Mouse (Mus musculus) adrenal gland, postnatal 25 days (tissue): Measurements from ENCODE around the gene Tex19.1. TPM values are rescaled to one million over a fixed set of nuclear protein-coding genes. Genes with fewer than 3 reads are reported as not detected.
"Not testable (repeated sequence)": the region's sequence is repeated elsewhere in the genome, so short reads cannot be mapped to it uniquely, and the experiment has no call there.

Source experiments
- DNase-seq: peaks from one replicate; pipeline ENCODE4 v3.0.0; 2021; ENCODE audit warnings: mixed read lengths
- long read RNA-seq: library from polyadenylated mRNA; stranded (forward); transcript quantifications from one replicate; pipeline ENCODE4 v2.0.0, GENCODE M21; 2021
- total RNA-seq: library from RNA; stranded (reverse); gene quantifications from 2 replicates; pipeline ENCODE4 v1.2.3, GENCODE M21; 2021

The Tex19.1 gene
- not detected in 2 replicates for total RNA-seq
- long read RNA-seq = 0 reads

DNA sequence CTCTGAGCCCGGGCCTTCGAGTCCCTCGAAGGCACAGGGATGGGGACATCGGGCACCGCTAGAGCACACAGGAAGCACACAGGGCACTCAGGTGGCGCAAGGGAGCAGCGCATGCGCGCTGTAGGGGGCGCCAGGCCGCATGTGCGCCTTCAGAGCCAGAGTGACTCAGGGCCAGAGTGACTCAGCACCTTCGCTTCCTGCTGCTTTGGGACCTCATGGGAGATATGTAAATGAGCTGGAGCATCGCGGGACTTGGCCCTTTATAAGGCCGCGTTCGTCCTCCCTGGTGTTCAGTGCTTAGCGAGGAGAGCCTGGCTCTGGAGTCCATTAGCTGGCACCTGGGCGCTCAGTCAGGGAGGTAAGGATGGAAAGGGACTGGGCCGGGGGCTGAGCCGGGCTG lies at the start of gene Tex19.1:
TSS of gene Tex19.1 (plus strand) at position 279 of the 400 bp plus-strand sequence.
- DNase-seq = no peak

DNA sequence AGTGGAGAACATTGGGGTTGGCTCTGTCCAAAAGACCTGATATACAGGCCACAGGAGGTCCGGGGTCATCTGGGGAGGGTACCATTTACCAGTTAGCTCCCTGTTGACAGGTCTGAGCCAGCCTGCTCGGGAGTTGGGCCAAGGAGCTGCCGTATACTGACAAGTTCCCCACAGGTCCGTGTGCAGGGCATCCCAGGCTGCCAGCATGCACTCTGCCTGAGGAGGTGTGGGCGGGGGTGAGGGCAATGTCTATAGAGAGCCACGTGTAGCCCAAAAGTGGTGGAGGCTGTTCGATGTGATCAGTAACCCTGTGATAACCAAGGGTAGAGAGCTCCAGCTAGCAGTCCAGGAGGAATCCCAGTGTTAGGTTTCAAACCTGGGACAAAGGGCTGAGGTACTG lies 46.2 kb upstream of the Tex19.1 start:
- DNase-seq = no peak

DNA sequence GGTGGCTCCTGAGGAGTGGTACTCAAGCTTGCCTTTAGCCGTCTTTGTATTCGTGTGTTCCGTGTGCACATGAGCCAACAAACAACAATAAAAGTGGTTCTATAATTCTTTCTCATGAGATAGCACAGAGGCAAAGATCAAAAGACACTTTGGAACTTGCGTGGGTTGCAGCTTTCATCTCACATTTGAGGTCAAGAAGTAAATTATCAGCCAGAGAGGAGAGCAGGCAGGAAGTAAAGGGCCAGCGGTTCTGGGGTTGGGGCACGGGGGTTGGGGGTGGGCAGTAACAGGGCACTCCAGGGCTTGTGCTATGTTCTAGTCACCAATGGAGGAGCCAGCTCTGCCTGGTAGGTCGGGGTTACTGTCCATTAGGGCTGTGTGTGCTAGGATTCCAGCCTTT lies 45.3 kb upstream of the Tex19.1 start:
- DNase-seq = no peak

DNA sequence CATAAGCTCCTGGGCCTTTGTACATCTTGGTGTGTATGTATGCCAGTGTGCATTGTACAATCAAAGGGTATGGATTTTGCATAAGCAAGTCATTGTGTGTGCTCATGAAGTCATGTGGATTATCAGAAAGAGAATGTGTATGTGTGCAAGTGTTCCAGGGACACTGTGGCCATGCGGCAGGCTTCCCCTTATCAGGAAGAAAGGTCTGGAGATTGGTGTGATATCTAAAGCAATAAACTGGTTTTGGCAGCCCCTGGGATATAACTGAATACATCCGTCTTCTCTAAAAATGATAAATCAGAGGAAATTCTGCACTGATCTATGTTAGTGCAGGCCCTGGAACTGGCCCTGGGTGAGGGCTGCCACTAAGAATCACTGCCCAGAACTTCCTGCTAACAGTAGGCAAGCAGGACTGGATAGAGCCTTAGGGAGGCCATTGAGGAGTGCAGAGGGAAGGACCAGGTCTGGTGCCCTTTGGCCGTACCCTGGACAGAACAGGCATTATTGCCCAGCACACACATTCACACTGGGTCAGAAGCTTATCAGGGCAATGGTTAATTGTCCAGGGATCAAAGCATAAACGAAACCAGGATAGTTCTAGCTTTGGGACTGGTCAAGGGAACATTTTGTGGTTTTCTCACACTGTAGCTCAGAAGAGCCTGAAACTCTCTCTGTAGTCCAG lies 44.7 kb upstream of the Tex19.1 start:
- DNase-seq = no peak

DNA sequence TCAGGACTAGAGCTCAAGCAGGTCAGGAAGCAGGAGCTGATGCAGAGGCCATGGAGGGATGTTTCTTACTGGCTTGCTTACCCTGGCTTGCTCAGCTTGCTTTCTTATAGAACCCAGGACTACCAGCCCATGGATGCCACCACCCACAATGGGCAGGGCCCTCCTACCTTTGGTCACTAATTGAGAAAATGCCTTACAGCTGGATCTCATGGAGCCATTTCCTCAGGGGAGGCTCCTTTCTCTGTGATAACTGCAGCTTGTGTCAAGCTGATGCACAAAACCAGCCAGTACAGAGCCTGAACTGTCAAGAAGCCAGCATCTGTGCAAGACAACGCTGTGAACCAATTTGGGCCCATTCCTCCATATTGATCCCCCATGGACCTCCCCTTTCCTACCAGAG lies 38.7 kb upstream of the Tex19.1 start:
- not testable (repeated sequence) for DNase-seq

DNA sequence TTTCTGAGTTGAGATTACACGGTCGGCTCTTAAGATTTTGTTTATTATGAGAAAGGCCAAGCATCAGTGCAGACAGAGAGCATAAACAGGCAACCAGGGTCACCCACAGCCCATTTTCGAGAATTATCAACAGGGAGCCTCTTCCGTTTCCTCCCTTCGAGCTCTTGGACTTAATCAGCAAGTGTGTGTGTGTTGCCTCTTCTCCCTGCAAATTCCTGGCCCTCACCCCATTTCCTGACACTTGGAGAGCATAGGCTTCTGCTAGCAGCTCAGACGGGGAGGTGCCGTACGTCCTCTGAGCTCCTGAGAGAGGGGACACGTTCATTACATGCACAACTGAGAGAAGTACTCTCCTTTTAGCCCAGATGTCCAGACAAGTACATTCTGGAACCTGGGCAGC lies 37.9 kb upstream of the Tex19.1 start:
- DNase-seq = no peak

DNA sequence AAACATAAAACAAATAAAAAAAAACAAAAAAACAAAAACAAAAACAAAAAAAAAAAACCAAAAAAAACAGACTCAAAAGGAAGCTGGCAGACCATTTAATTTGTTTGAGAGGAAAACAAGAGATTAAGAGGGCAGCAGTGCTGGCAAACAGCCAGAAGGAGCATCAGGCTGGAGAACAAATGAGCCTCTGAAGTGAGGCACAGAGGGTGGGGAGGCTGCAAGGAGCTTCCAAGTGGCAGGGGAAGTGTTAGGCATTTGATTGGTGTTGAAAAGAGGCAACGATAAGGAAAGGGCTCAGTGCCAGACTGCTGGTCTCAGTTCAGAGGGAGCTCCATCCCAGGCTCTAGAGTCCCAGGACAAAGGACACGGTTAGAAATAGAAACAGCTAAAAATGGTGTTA lies 36.0 kb upstream of the Tex19.1 start:
- DNase-seq = peak; percentile 33

DNA sequence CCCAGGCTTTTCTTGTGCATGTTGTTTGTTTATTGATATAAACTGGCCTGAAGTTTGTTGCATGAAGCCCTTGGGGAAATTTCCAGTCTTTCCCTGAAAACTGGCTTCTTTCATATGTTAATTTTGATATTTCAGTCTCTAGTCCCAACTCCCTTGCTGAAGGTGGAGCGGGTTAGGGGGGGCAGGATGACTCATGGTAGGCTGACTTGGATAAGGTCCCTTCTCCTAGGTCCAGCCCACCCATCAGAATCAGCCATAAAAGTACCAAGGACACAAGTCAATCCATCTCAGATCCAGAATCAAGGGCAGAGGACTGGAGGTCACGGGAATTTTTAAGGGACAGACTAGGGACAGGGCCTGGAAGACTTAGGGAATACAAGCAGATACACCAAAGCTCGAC lies 34.9 kb upstream of the Tex19.1 start:
- DNase-seq = peak; percentile 53

DNA sequence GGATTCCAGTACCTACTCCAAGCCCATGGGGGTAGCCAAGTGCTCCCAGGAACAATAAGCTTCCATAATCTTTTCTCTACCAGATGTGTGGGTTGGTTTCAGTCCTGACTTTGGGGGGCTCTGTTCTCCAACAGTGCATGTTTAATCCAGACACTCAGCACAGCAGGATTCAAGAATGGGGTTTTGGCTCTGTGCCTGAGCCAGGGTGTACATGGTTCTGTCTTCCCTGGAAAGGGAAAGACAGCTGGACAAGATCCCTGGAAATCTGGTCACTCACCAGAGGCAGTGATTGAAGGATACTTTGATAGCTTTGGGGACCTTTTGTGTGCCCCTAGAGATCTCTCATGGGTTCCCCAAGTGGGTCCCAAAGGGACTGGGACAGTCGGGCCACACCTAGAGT lies 34.3 kb upstream of the Tex19.1 start:
- DNase-seq = no peak

DNA sequence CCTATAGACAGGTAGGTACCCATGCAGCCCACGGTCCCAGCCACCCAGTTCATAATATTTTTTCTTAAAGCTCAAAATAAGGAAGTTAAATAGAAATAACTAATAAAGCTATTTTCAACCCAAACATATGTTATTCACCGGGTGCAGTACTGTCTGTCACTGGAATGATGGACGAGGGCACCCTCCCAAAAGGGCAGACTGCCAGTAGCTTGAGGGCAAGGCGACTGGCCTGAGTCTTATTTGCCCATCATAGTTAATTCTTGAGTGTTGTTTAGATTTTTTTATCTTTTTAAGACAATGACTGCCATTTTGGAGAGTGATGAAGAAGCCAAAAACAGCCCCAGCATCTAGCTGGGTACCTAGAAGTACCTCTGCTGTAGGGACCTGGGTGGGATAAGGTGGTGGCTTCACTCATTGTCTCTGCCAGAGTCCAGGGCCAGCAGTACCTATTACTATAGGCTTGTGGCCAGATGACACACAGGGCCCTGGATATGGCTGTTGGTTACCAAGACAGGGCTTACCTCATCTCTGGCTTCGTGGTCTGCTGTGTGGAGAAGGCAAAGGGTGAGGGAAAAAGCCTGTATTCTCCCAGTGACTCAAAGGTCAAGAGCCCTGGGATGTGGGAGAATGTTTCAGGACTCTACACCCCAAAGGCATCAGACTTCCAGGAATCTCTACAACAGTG lies 33.7 kb upstream of the Tex19.1 start:
- peak; percentile 78 for DNase-seq

DNA sequence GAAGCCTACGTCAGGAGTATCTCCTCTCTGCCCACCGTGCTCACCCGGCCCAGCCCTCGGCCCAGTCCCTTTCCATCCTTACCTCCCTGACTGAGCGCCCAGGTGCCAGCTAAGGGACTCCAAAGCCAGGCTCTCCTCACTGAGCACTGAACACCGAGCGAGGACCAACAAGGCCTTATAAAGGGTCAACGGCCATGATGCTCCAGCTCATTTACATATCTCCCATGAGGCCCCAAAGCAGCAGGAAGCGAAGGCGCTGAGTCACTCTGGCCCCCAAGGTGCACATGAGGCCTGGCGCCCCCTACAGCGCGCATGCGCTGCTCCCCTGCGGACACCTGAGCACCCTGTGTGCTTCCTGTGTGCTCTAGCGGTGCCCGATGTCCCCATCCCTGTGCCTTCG lies 27.8 kb upstream of the Tex19.1 start:
- DNase-seq = no peak

DNA sequence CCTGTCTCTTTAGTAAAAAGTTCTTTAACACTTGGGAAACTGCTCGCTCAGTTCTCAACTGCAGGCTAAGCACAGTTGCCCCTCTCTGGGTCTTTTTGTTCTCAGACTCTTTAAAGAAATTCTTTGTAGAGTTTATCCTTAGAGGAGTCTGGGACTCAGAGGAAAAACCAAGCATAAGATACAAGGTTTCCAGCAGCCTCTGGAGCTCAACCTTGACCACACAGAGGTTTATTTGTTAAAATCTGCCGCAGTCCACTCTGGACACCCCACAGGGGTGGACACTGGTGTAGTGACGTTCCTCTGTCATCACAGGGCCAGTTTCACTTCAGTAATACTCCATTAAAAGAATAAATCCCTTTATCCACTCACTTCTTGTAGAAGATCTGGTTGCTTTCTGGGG lies 27.4 kb upstream of the Tex19.1 start, which contains the start of gene Tex19.2:
TSS of gene Tex19.2 (minus strand) at position 101 of the 400 bp plus-strand sequence.
- DNase-seq = no peak

DNA sequence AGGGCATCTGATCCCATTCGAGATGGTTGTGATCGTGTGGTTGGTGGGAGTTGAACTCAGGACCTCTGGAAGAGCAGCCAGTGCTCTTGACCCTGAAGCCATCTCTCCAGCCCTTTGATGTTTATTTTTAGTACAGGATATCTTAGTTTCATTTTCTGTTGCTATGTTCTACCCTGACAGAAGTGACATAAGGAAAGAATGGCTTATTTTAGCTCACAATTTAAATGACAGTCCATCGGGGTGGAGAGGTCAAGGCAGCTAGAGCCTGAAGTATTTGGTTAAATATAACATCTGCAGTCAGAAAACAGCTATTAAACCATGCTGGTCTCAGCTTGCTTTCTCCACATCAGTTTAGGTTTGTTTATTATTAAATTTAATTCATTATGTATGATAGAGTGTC lies 24.8 kb upstream of the Tex19.1 start:
- no peak for DNase-seq

DNA sequence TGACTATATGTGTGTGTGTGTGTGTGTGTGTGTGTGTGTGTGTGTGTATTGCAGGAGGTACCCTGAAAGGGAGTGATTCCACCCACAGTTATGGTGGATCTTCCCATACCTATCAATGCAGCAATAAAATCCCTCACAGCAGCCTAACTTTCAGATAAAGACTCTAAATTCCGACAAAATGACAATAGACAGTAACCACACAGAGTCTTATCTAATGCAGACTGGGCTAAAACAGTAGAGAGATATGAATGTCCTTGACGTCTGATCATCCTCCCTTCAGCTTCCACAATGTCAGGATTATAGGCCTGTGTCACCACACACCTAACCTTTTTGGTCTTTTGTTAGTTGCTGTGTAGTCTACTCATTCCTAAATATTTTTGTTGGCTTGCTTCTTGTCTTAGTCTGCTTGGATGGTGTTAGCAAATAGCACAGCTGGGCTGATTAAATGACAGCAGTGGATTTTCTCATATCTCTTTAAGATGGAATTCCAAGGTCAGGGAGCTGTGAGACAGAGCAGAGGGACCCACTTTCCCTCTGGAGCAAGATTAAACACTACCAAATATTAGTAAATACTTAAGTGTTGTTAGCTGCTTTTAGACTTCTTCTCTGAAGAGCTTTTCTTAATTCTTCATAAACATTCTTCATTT lies 23.8 kb upstream of the Tex19.1 start:
- DNase-seq = no peak

DNA sequence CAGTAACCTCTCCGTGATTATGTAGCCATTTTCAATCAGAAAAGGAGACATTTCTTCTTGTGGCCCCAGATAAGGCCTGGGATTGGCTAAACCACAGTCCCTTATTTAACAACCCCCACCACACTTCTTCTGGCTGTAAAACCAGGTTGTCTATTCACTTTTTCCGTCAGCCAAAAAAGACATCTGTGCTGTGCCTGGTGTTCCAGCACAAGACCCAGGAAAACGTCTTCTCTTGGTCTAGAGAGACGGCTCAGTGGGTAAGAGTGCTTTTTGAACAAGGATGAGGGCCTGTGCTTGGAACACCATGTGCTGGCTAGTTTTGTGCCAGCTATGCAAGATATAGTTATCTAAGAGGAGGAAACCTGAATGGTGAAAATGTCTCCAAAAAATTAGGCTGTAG lies 22.5 kb upstream of the Tex19.1 start:
- no peak for DNase-seq

DNA sequence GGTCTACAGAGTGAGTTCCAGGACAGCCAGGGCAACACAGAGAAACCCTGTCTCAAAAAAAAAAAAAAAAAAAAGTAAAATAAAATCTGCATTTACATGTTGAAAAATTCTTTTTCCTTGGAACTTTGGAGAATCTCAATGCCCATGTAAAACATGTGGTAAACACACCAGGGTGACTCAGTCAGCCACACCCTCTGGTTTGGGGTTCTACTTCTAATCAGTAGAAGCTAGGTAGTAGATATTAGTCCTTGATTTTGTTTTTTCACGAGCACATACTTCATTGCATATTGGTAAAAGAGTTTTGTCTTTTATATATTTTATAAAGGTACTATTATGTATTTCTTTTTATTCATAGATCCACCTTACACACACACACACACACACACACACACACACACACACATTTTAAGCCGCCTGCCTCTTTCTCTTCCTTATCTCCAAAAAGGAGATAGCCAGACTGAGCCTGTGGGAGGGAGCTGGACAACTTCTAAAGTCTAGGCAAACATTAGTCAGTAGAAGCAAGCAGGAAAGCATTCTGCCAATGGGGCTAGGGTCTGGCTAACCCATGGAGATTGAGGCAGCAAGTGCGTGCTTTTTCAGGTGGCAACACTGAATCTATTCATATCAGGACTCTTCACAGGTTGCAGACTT lies 20.3 kb upstream of the Tex19.1 start:
- DNase-seq = no peak

DNA sequence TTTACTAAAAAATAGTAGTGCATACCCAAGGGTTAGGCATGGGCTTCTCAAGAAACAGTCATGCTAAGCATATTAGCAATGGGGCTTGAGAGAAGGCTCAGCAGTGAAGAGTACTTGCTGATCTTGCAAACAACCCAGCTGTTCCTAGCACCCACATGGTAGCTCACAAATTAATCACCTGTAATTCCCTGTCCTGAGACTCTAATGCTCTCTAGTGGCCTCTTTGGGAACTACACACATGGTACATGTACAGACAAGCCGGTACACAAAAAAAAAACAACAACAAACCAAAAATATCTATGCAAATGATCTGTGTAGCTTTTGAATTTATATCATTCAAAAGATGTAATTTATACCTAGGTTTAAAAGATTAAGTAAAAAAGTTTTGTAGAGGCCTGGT lies 19.5 kb upstream of the Tex19.1 start:
- no peak for DNase-seq

DNA sequence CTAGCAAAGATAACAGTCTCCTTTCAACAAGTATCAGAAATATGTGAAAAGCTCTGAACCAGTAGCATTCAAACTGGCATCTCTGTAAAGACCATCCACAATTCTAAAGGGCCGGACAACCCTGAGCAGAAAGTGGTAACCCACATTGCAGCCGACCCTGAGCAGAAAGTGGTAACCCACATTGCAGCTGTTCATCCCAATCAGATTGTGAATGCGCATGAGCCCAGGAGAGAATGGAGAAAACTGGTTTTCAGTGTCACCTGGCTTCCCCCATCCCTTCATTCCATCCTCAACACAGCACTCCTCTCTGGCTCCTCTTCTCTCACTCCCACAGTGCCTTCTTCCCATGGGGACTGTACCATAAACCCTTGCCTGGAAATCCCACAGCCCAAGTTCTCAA lies 18.5 kb upstream of the Tex19.1 start:
- DNase-seq = no peak

DNA sequence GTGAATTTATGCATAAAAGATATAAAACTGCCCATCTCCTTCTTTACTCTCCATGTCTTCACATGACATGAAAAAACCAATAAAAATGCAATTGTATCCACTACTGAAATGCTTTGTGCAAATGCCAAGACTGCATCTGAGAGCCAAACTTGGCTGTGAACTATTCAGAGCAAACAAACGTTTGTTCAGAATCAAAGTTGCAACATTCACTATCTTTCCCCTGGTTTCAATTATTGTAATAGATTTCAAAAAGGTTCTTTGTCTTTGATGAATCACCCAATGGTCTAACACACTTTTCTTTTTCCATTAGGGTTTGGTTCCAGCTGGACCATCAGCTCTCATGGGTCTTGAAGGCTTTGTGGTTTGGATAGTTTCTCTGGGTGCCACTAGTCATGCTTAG lies 16.3 kb upstream of the Tex19.1 start:
- DNase-seq = no peak

DNA sequence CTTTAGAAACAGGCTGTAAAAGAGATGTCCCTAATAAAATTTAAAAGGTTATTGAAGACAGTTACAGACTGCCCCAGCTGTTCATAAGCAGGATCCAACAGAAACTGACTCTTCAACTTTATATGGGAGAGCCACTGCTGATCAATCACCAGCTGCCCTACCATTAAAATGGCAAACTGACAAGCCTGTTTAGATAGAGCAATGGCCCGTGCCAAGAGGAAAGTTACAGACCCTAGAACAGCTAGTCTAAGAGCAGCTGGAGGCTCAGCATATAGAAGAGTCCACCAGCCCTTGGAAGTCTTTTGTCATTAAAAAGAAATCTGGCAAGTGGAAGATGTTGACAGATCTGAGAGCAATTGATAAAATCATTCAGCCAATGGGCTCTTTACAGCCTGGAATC lies 11.3 kb upstream of the Tex19.1 start:
- no peak for DNase-seq

DNA sequence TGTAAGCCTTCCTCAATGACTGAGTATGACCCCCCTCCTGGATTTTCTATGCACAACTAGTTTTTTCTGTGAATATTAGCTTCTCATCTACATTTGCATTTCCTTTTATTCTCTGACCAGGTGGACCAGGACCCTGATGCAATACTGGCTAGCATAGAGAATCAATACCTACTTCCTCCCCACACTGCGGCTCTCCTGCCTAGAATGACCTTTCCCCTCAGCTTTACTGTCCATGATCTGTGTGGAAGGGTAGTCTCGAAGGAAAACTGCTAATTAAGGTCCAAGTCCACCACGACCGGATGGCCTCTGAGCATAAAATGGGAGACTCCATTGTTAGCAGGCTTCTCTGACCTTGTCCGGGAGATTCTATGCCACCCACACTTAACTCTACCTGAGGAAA lies 8.3 kb upstream of the Tex19.1 start:
- DNase-seq = no peak

DNA sequence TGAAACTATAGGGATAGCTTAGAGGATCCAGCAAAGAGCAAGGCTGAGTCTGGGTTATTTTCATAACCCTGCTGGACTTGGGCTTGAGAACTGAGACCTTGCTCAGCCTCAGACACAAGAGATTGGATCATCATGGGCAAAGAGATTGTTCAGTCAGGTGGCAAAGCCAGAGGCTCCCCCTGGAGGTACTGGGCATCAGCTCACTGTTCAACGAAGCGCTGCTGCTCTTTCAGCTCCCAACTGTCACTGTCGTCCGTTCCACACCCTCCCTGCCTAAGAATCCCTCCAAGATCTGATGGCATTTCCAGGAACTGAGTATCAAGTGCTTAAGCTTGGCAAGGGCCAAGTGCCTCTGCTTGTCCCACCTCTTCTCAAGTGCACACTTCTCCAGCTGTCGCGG lies 7.2 kb upstream of the Tex19.1 start:
- no peak for DNase-seq
